Mouse (Mus musculus): ENCODE measurements around the gene Mb.

DNA sequence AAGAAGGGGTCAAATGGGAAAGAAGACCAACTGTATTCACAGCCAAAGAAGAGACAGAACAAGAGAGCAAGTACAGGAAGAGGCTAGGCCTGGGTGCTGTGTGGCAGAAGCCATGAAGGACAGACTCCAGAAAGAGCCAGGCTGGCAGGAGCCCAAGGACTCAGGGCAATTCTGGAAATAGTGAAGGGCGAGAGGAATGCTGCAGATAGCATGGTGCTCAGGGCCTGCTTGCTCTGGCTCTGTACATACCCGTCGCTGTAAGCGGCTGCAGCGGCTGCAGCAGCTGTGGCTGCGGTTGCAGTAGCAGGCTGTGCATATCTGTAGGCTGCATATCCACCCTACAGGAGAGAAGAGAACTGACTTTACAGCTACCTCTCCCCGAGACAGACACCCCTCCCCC is 35.3 kb upstream of the Mb start:
- TF ChIP-seq CTCF (IDR thresholded peaks at IDR 0.05) = no peak
- no peak for TF ChIP-seq EP300 (IDR thresholded peaks at IDR 0.05; ENCODE audit: insufficient read depth, low read depth, low read length)

All from heart, adult 2 months (tissue).